Mouse (Mus musculus) kidney, adult 18-20 months (tissue): ENCODE data around the gene Sp6.

Experiments used
- DNase-seq: peaks from one replicate; pipeline ENCODE4 v3.0.0; 2021

Gene Sp6

GRCm38 (mm10) chr11:97013121-97013670, at the start of gene Sp6:
TSS of gene Sp6 (plus strand) at chr11:97013394.
- DNase-seq: no peak

GRCm38 (mm10) chr11:96963580-96963979, 49.6 kb upstream of the Sp6 start:
- peak; percentile 95 for DNase-seq

GRCm38 (mm10) chr11:96966172-96966571, 47.0 kb upstream of the Sp6 start:
- DNase-seq: no peak

- DNase-seq: no peak
Observed at GRCm38 (mm10) chr11:96966914-96967543, 46.2 kb upstream of the Sp6 start.

- DNase-seq: no peak
Observed at GRCm38 (mm10) chr11:96967544-96968269, 45.5 kb upstream of the Sp6 start.

GRCm38 (mm10) chr11:96968476-96968875, 44.7 kb upstream of the Sp6 start:
- DNase-seq: no peak

- peak; percentile 42 for DNase-seq
Observed at GRCm38 (mm10) chr11:96969280-96969722, 43.9 kb upstream of the Sp6 start.

- peak; percentile 61 for DNase-seq
Observed at GRCm38 (mm10) chr11:96969746-96970145, 43.4 kb upstream of the Sp6 start.

GRCm38 (mm10) chr11:96970341-96970740, 42.9 kb upstream of the Sp6 start:
- DNase-seq: no peak

- DNase-seq: no peak
Observed at GRCm38 (mm10) chr11:96972906-96973305, 40.3 kb upstream of the Sp6 start.

- no peak for DNase-seq
Observed at GRCm38 (mm10) chr11:96973426-96973964, 39.7 kb upstream of the Sp6 start.

GRCm38 (mm10) chr11:96974813-96975212, 38.4 kb upstream of the Sp6 start:
- DNase-seq: no peak

GRCm38 (mm10) chr11:96975511-96976378, 37.4 kb upstream of the Sp6 start:
- no peak for DNase-seq

GRCm38 (mm10) chr11:96976379-96976687, 36.9 kb upstream of the Sp6 start:
- no peak for DNase-seq

GRCm38 (mm10) chr11:96976911-96977591, 36.1 kb upstream of the Sp6 start:
- DNase-seq: peak; percentile 94

- peak; percentile 99 for DNase-seq
Observed at GRCm38 (mm10) chr11:96977606-96978400, 35.4 kb upstream of the Sp6 start.

- DNase-seq: no peak
Observed at GRCm38 (mm10) chr11:96978401-96979246, 34.6 kb upstream of the Sp6 start.

GRCm38 (mm10) chr11:96979329-96979728, 33.9 kb upstream of the Sp6 start:
- DNase-seq: no peak

- no peak for DNase-seq
Observed at GRCm38 (mm10) chr11:96980021-96980420, 33.2 kb upstream of the Sp6 start.

- no peak for DNase-seq
Observed at GRCm38 (mm10) chr11:96981461-96981860, 31.7 kb upstream of the Sp6 start.

- DNase-seq: peak; percentile 82
Observed at GRCm38 (mm10) chr11:96982355-96982754, 30.8 kb upstream of the Sp6 start.
